Mouse (Mus musculus): ENCODE measurements around the gene Gm20388.

- TF ChIP-seq CTCF (IDR thresholded peaks at IDR 0.05; ENCODE audit: borderline replicate concordance, extremely low read depth, insufficient read depth, insufficient read length) (no peak), POLR2A (IDR thresholded peaks at IDR 0.05; ENCODE audit: borderline replicate concordance, extremely low read depth, insufficient read depth, insufficient read length, poor library complexity, severe bottlenecking) (no peak)
Observed at GRCm38 (mm10) chr8:123040110-123040650, 3129.5 kb downstream of the Gm20388 start.

All from brain, embryonic 14.5 days (tissue).